Mouse (Mus musculus) gastrocnemius, postnatal 10 days (tissue): Measurements from ENCODE around the gene Myl6b. TPM values are rescaled to one million over a fixed set of nuclear protein-coding genes. Genes with fewer than 3 reads are reported as not detected.

ENCODE experiments used
- DNase-seq: peaks from one replicate; pipeline ENCODE4 v3.0.0; 2021; ENCODE audit warnings: mixed read lengths
- microRNA-seq, 2 experiments: library from miRNA; unstranded; fragments of <30 nt; microRNA quantifications; one replicate each; pipeline ENCODE4 v1.2.0; 2021
- total RNA-seq, 2 experiments: library from RNA; stranded (reverse); gene quantifications; 2 replicates each; pipeline ENCODE4 v1.2.3; 2021

Myl6b gene
- total RNA-seq, 2 experiments from 2014 or later, result 68.8 to 101 TPM

DNA sequence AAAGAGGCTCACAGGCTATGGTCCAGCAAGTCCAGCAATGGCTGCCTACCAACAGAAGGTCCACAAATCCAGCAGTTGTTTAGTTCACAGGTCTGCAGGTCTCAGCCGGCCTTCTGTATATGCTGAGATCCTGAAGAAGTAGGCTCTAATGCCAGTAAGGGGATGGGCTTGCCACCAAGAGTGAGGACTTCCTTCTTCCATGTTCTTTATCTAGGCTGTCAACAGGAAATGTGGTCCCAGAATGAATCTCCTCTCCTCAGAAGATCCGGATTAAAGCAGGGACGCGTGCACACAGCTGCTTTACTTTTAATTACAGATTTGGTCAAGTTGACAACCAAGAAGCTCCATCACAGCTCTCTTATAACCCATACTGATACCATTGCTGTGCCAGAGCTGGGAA, 53.1 kb downstream of the Myl6b start:
- no peak for DNase-seq

DNA sequence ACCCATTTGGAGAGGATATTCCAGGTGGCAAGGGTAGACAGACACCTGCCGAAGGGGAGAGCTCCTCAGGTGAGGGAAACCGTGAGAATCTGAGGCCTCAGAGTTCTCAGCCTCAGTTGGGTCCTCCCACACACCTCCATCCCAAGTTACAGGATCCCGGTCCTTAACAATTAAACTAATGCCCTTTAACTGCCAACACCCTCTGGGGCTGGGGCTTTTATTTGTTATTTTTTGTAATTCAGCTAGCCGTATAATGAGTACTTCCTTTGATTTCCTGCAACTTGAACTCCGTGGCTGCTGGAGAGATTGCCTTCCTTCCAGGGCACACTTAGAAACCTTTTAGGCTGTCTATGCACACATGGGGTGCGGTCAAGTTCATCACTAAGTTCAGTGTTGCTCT, 54.1 kb downstream of the Myl6b start:
- no peak for DNase-seq

Small RNA genes lying within 50 kb of the gene (microRNA-seq; reads per million reads assigned to microRNA genes)
- gene Mir6916 (0 reads per million in 2 experiments), gene Mir8105 (0 to 0.50 reads per million in 2 experiments)

Other genes starting within 250 kb of the Myl6b start
- gene Apon, start 244.6 kb downstream of the Myl6b start, total RNA-seq, result under 1 TPM; 0.14 to 0.20 TPM
- under 1 TPM in 1 of 2 experiments, not detected in 1; 0.20 TPM for gene Apof, start 230.0 kb downstream of the Myl6b start, total RNA-seq
- 1 to 10 TPM; 5.9 to 7.6 TPM for gene Stat2, start 228.1 kb downstream of the Myl6b start, total RNA-seq
- not detected for gene Il23a, start 199.9 kb downstream of the Myl6b start, total RNA-seq
- gene Pan2, start 195.3 kb downstream of the Myl6b start, total RNA-seq, result 10 to 100 TPM in 1 of 2 experiments, 1 to 10 TPM in 1; 10.0 to 13.9 TPM
- 10 to 100 TPM; 62.5 to 71.7 TPM for gene Cnpy2, start 176.2 kb downstream of the Myl6b start, total RNA-seq
- 100 to 1,000 TPM; 483 to 549 TPM for gene Cs, start 161.0 kb downstream of the Myl6b start, total RNA-seq
- gene Coq10a, start 129.7 kb downstream of the Myl6b start, total RNA-seq, result 100 to 1,000 TPM; 170 to 198 TPM
- 10 to 100 TPM; 47.3 to 50.9 TPM for gene Ankrd52, start 121.6 kb downstream of the Myl6b start, total RNA-seq
- not detected for gene Slc39a5, start 97.5 kb downstream of the Myl6b start, total RNA-seq
- gene Nabp2, start 87.2 kb downstream of the Myl6b start, total RNA-seq, result 10 to 100 TPM; 50.7 to 51.3 TPM
- 10 to 100 TPM; 16.4 to 19.1 TPM for gene Rnf41, start 87.0 kb downstream of the Myl6b start, total RNA-seq
- gene Smarcc2, start 39.4 kb downstream of the Myl6b start, total RNA-seq, result 10 to 100 TPM; 47.0 to 62.8 TPM
- gene Myl6, start 4.5 kb downstream of the Myl6b start, total RNA-seq, result 100 to 1,000 TPM; 305 to 356 TPM
- gene Esyt1, start 27.2 kb upstream of the Myl6b start, total RNA-seq, result 10 to 100 TPM; 22.5 to 30.4 TPM
- 1 to 10 TPM; 5.2 to 6.3 TPM for gene Zc3h10, start 49.1 kb upstream of the Myl6b start, total RNA-seq
- gene Rpl41, start 50.6 kb upstream of the Myl6b start, total RNA-seq, result 1,000 to 10,000 TPM; 1,962 to 2,082 TPM
- gene Pa2g4, start 67.3 kb upstream of the Myl6b start, total RNA-seq, result 10 to 100 TPM; 65.8 to 72.9 TPM
- 1 to 10 TPM; 7.7 to 9.0 TPM for gene Erbb3, start 91.0 kb upstream of the Myl6b start, total RNA-seq
- 100 to 1,000 TPM; 637 to 651 TPM for gene Rps26, start 128.1 kb upstream of the Myl6b start, total RNA-seq
- under 1 TPM; 0.54 to 0.63 TPM for gene Ikzf4, start 147.3 kb upstream of the Myl6b start, total RNA-seq
- 10 to 100 TPM in 1 of 2 experiments, 1 to 10 TPM in 1; 9.3 to 11.0 TPM for gene Suox, start 175.4 kb upstream of the Myl6b start, total RNA-seq
- 10 to 100 TPM; 82.7 to 83.2 TPM for gene Rab5b, start 197.6 kb upstream of the Myl6b start, total RNA-seq
- 1 to 10 TPM; 2.1 to 2.4 TPM for gene Pmel, start 205.5 kb upstream of the Myl6b start, total RNA-seq
- 10 to 100 TPM; 14.0 to 18.8 TPM for gene Cdk2, start 206.3 kb upstream of the Myl6b start, total RNA-seq
- 1 to 10 TPM; 7.1 to 8.8 TPM for gene Dgka, start 246.2 kb upstream of the Myl6b start, total RNA-seq
- gene Pym1, start 249.2 kb upstream of the Myl6b start, total RNA-seq, result 10 to 100 TPM; 13.7 to 14.9 TPM